Mouse (Mus musculus) bone marrow, adult 2 months (tissue): Measurements from ENCODE around the gene Terb2.

Experiments
- CTCF ChIP-seq: fragments of 200-500 bp; IDR thresholded peaks from 2 replicates; pipeline ENCODE4 v1.5.1; 2011; ENCODE audit warnings: low read length, control low read depth; ENCODE audit not compliant: control insufficient read depth, insufficient read depth
- POLR2A ChIP-seq: fragments of 200-500 bp; IDR thresholded peaks from 2 replicates; pipeline ENCODE4 v1.6.1; 2011; ENCODE audit warnings: low read depth, mild to moderate bottlenecking, control low read depth, low read length, borderline replicate concordance; ENCODE audit not compliant: control insufficient read depth

DNA sequence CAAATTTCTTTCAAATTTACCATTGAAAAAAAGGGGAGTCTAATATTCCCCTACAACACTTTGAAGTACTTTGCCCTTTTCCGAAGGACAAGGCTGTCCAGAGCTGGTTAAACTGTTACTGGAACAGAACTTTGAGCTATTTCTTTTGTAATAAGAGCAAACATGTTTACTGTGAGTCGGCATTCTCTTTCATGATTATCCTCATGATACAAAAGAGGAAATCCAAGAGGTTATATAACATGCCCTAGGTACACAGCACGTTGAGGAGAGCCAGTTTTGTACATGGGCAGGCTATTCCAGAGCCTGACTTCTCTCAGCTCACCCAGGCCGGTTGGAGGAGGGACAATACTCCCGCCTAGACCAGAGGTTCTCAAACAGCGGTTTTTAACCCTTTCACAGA lies 55.9 kb downstream of the Terb2 start:
- TF ChIP-seq CTCF, result no peak
- TF ChIP-seq POLR2A, result no peak
